Mouse (Mus musculus) liver, postnatal 0 days (tissue): ENCODE results near the gene Pde10a. TPM values are rescaled to one million over a fixed set of nuclear protein-coding genes. Genes with fewer than 3 reads are reported as not detected.

Experiments used
- ATAC-seq: fragments of 200-750 bp; cut with Nextera tagmentation; 2 replicates; pipeline ENCODE4 v1.8.0; 2017; ENCODE audit warnings: mild to moderate bottlenecking, moderate library complexity
- DNase-seq: peaks from one replicate; pipeline ENCODE4 v3.0.0-alpha.2; 2016
- H3K27ac ChIP-seq: fragments of 300-500 bp; sonication (generic); 2 replicates; pipeline ENCODE4 v1.5.1; 2014; ENCODE audit warnings: antibody characterized with exemption, moderate library complexity, mild to moderate bottlenecking, low read depth
- H3K27me3 ChIP-seq: fragments of 300-500 bp; sonication (generic); 2 replicates; pipeline ENCODE4 v1.6.1; 2014; ENCODE audit warnings: low read length, control low read depth, mixed read lengths; ENCODE audit not compliant: insufficient read depth
- H3K36me3 ChIP-seq: fragments of 300-500 bp; sonication (generic); replicated peaks from 2 replicates; pipeline ENCODE4 v1.6.1; 2014; ENCODE audit warnings: mild to moderate bottlenecking, control low read depth, low read length, moderate library complexity, mixed read lengths; ENCODE audit not compliant: insufficient read depth
- H3K4me1 ChIP-seq: fragments of 300-500 bp; sonication (generic); 2 replicates; pipeline ENCODE4 v1.6.1; 2014; ENCODE audit warnings: antibody characterized with exemption, mild to moderate bottlenecking, control low read depth; ENCODE audit not compliant: insufficient read depth
- H3K4me2 ChIP-seq: fragments of 300-500 bp; sonication (generic); 2 replicates; pipeline ENCODE4 v1.6.1; 2014; ENCODE audit warnings: low read depth, mild to moderate bottlenecking, low read length, moderate library complexity, mixed read lengths
- H3K4me3 ChIP-seq: fragments of 300-500 bp; sonication (generic); 2 replicates; pipeline ENCODE4 v1.5.1; 2014; ENCODE audit warnings: low read depth, low read length
- H3K9ac ChIP-seq: fragments of 300-500 bp; sonication (generic); replicated peaks from 2 replicates; pipeline ENCODE4 v1.6.1; 2014; ENCODE audit warnings: mild to moderate bottlenecking, moderate library complexity
- H3K9me3 ChIP-seq: fragments of 300-500 bp; sonication (generic); 2 replicates; pipeline ENCODE4 v1.6.1; 2016; ENCODE audit warnings: mild to moderate bottlenecking, control low read depth, low read length, mixed read lengths
- CTCF ChIP-seq: sonication (generic); IDR thresholded peaks from 2 replicates; pipeline ENCODE4 v1.5.1; 2016; ENCODE audit warnings: antibody characterized with exemption, low read depth
- EP300 ChIP-seq: IDR thresholded peaks from 2 replicates; pipeline ENCODE4 v1.6.1; 2016; ENCODE audit warnings: antibody characterized with exemption, low read depth, mild to moderate bottlenecking
- WGBS: fragments of 180-500 bp; shearing (Covaris S2); extraction: QIAGEN DNeasy Blood & Tissue Kit; methylation state at CpG from one replicate; pipeline ENCODE4 v1.1.7; 2014; ENCODE audit not compliant: insufficient replicate concordance; 5-methylcytosine and 5-hydroxymethylcytosine counted together
- polyA plus RNA-seq: library from polyadenylated mRNA; unstranded; fragments of >200 nt; fragmentation: Nextera tagmentation; extraction: Ambion mirVana; gene quantifications from 2 replicates; pipeline ENCODE4 v1.2.1, GENCODE M21; 2015

Pde10a gene
- polyA plus RNA-seq, 1 experiment from 2014 or later, result 0.90 TPM

DNA sequence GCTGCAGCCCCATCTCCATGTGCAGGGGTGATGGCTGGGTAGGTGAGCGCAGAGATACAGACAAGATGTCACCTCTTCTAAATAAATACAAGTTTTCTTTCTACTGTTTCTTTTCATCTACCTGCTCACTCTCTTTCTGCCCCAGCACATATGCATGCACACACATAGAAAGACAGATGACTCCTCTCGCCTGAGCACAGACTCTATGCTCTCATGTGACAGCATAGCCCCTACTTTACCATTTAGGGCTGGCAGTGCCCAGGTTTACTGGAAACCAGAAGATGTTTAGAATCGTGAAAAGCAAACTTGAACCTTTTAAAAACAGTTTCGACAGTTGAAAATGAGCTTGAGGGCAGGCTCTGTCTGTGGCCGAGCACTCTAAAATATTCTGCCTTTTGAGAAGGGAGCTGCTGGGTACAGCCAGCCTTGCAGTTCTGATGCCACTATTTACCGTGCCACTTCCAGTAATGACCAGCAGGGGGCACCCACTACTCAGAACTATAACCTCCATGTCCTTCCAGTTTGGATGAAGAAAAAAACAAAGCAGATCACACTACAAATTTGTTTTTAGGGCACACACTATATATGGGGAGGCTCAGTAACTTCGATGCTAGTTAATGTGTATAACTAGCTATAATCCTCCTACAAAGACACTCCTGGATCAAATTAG lies 88.8 kb downstream of the Pde10a start:
- DNase-seq (peak; percentile 75), ATAC-seq (no peak)
- Histone ChIP-seq H3K27me3 (no peaks in the 10 kb centered on the region), H3K4me3 (no peak overlapping the region), H3K4me2 (no peak overlapping the region), H3K27ac (no peak overlapping the region), H3K4me1 (no peaks in the 10 kb centered on the region), H3K36me3 (no peaks in the 10 kb centered on the region), H3K9ac (no peak overlapping the region), H3K9me3 (no peaks in the 10 kb centered on the region)
- 32% methylated on average over 7 of the region's 7 CpGs for WGBS
- TF ChIP-seq CTCF, result peak; percentile 86
- no peak for TF ChIP-seq EP300

DNA sequence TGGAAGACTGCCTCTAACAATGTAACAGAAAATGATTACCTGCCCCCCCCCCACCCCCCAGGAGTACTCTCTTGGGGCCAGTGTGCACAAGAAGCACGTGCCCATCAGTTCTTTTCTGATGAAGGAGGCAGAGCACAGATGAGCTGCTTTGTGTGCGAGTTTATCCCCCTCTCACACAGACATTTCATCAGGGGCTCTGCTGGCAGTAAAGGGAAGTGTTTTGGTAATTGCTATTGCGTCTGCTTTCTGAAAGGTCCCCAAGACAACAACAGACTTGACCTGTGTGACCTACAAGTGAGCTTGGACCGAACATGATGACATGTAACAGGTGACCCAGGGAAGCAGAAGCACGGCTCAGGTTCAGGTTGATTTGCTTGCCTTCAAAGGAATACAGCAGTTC lies 95.2 kb downstream of the Pde10a start:
- Histone ChIP-seq H3K4me2 (no peak overlapping the region), H3K36me3 (no peaks in the 10 kb centered on the region), H3K4me1 (no peaks in the 10 kb centered on the region), H3K4me3 (no peak overlapping the region), H3K9me3 (no peaks in the 10 kb centered on the region), H3K9ac (no peak overlapping the region), H3K27ac (no peak overlapping the region), H3K27me3 (no peaks in the 10 kb centered on the region)
- no peak for DNase-seq
- TF ChIP-seq EP300, result no peak
- TF ChIP-seq CTCF, result no peak
- ATAC-seq, result no peak
- 53% methylated on average over 5 of the region's 5 CpGs for WGBS

DNA sequence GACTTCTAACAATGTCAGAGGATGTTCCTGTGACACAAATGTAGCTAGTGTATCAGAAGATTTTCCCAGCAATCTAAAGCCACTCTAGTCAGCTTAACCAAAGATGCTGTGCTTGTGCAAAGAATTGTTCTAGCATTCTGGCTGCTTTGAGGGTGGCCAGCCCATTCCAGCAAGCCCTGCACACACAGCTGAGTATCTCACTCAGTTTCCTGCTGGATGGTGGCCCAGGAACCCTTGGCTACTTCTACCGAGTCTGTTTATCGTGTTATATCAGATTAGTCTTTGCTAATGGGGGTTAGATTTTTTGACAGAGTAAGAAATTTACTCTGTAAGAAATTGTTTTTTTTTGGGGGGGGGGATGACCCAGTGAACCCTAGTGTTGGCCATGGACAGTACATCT lies 95.9 kb downstream of the Pde10a start:
- Histone ChIP-seq H3K27ac (no peak overlapping the region), H3K9ac (no peak overlapping the region), H3K4me2 (no peak overlapping the region), H3K9me3 (no peaks in the 10 kb centered on the region), H3K4me1 (no peaks in the 10 kb centered on the region), H3K27me3 (no peaks in the 10 kb centered on the region), H3K36me3 (no peaks in the 10 kb centered on the region), H3K4me3 (no peak overlapping the region)
- no peak for TF ChIP-seq EP300
- TF ChIP-seq CTCF, result no peak
- WGBS, result 49% methylated on average over 2 of the region's 2 CpGs
- no peak for DNase-seq
- no peak for ATAC-seq

DNA sequence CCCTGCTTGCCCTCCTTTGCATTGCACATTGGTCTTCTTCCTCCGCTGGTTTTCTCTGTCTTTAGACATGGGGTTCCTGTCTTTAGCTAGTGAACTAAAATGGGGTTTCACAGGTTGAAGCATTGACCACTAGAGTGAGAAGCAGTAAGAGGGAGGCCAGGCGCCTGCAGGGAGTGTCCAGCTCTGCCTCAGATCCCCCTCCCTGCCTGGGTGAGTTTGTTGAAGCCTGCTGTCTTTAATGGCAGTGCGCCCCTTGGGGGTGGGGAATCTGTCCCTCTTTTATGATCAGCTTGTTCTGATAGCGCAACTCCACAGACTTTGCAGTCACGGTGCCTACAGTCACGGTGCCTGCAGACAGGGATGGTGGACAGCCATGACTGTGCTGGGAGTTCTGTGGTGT lies 96.7 kb downstream of the Pde10a start:
- Histone ChIP-seq H3K4me1 (no peaks in the 10 kb centered on the region), H3K9ac (no peak overlapping the region), H3K4me2 (no peak overlapping the region), H3K36me3 (no peaks in the 10 kb centered on the region), H3K27me3 (no peaks in the 10 kb centered on the region), H3K4me3 (no peak overlapping the region), H3K27ac (no peak overlapping the region), H3K9me3 (no peaks in the 10 kb centered on the region)
- TF ChIP-seq EP300 (no peak), CTCF (no peak)
- ATAC-seq (no peak), DNase-seq (no peak)
- 54% methylated on average over 6 of the region's 6 CpGs for WGBS

DNA sequence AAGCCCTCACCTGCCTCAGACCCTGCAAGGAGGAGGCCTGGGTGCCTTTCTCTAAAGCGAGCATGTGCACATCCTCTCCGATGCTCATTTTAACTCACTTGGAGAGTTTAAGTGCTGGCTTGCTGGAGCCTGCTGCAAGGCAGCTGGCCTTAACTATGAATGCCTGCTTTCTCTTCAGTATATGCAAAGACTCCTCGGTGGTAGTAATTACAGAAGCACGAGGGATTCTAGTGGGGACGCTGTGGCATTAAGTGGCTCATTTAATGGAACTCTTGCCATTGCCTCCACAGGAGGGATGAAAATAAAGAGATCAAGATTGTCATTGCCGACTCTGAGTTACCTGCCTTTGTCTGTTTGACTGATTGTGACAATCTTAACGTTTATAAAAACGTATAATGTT lies 101.2 kb downstream of the Pde10a start:
- H3K4me1 ChIP-seq, result no peaks in the 10 kb centered on the region
- H3K9ac ChIP-seq, result no peak overlapping the region
- no peak overlapping the region for H3K4me2 ChIP-seq
- WGBS, result 69% methylated on average over 8 of the region's 8 CpGs
- TF ChIP-seq EP300 (no peak), CTCF (no peak)
- DNase-seq (no peak), ATAC-seq (no peak)
- H3K36me3 ChIP-seq, result no peaks in the 10 kb centered on the region
- no peak overlapping the region for H3K4me3 ChIP-seq
- no peaks in the 10 kb centered on the region for H3K9me3 ChIP-seq
- H3K27ac ChIP-seq, result no peak overlapping the region
- H3K27me3 ChIP-seq, result no peaks in the 10 kb centered on the region

DNA sequence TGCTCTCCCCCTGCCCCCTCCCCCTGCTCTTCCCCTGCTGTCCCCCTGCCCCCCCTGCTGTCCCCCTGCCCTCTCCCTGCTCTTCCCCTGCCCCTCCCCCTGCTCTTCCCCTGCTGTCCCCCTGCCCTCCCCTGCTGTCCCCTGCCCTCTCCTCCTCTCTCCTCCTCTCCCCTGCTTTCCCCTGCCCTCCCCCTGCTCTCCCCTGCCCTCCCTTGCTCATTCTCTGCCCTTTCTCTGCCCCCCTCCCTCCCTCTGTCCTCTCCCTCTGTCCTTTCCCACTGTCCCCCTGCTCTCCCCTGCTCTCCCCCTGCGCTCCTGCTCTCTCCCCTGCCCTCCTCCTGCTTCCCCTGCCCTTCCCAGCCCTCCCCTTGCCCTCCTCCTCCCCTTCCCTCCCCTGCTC lies 106.5 kb downstream of the Pde10a start:
- 57% methylated on average over 1 of the region's 1 CpGs for WGBS
- H3K27me3 ChIP-seq, result no peaks in the 10 kb centered on the region
- H3K36me3 ChIP-seq, result no peaks in the 10 kb centered on the region

DNA sequence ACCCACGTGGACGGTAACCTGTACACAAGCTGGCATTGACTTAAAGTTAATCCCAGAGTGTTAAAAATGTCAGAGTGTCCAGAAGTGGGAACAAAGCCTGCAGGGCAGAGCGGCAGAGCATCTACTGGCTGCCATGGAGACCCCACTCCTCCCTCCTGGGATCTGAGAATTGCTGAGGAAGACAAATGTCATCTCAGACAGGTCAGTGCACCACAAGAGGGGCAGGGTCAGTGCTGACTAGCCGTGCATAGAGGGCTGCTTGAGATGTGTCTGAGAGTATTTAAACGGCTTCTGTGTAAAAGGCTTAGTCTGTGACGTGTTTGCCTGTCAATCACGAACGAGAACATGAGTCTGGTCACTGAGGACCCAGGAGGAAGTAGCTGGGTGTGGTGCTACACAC lies 108.4 kb downstream of the Pde10a start:
- H3K4me3 ChIP-seq, result no peak overlapping the region
- WGBS, result 60% methylated on average over 8 of the region's 8 CpGs
- H3K27ac ChIP-seq, result no peak overlapping the region
- no peaks in the 10 kb centered on the region for H3K4me1 ChIP-seq
- no peak for ATAC-seq
- H3K27me3 ChIP-seq, result no peaks in the 10 kb centered on the region
- no peaks in the 10 kb centered on the region for H3K9me3 ChIP-seq
- H3K4me2 ChIP-seq, result no peak overlapping the region
- TF ChIP-seq CTCF (no peak), EP300 (no peak)
- no peak for DNase-seq
- H3K36me3 ChIP-seq, result no peaks in the 10 kb centered on the region
- no peak overlapping the region for H3K9ac ChIP-seq

More for the DNA sequence above, 106.5 kb downstream of the Pde10a start:
- no peak for ATAC-seq
- Histone ChIP-seq H3K4me1 (no peaks in the 10 kb centered on the region), H3K9me3 (no peaks in the 10 kb centered on the region), H3K9ac (no peak overlapping the region), H3K4me3 (no peak overlapping the region), H3K4me2 (no peak overlapping the region), H3K27ac (no peak overlapping the region)
- TF ChIP-seq CTCF (no peak), EP300 (no peak)
- DNase-seq, result no peak
